Mouse (Mus musculus) midbrain, postnatal 0 days (tissue): ENCODE results near the gene Bola3. TPM values are rescaled to one million over a fixed set of nuclear protein-coding genes. Genes with fewer than 3 reads are reported as not detected.

Source experiments
- ATAC-seq: fragments of 200-750 bp; cut with Nextera tagmentation; 2 replicates; pipeline ENCODE4 v1.8.0; 2017; ENCODE audit warnings: moderate number of reproducible peaks, mild to moderate bottlenecking, moderate TSS enrichment, moderate library complexity; ENCODE audit not compliant: low FRiP score
- DNase-seq: peaks from one replicate; pipeline ENCODE4 v3.0.0-alpha.2; 2015; ENCODE audit warnings: low spot score
- H3K27ac ChIP-seq: fragments of 300-500 bp; sonication (generic); 2 replicates; pipeline ENCODE4 v1.5.1; 2014; ENCODE audit warnings: low read depth, mild to moderate bottlenecking, low read length, mixed read lengths
- H3K27me3 ChIP-seq: fragments of 300-500 bp; sonication (generic); 2 replicates; pipeline ENCODE4 v1.6.1; 2014; ENCODE audit warnings: low read length, control low read depth, mixed read lengths; ENCODE audit not compliant: insufficient read depth
- H3K36me3 ChIP-seq: fragments of 300-500 bp; sonication (generic); 2 replicates; pipeline ENCODE4 v1.6.1; 2014; ENCODE audit warnings: low read length, control low read depth, mixed read lengths; ENCODE audit not compliant: insufficient read depth
- H3K4me1 ChIP-seq: fragments of 300-500 bp; sonication (generic); 2 replicates; pipeline ENCODE4 v1.6.1; 2014; ENCODE audit warnings: mild to moderate bottlenecking, control low read depth, antibody characterized with exemption, low read length, mixed read lengths; ENCODE audit not compliant: insufficient read depth
- H3K4me2 ChIP-seq: fragments of 300-500 bp; sonication (generic); 2 replicates; pipeline ENCODE4 v1.6.1; 2014; ENCODE audit warnings: low read depth, mild to moderate bottlenecking, low read length, mixed read lengths; ENCODE audit not compliant: poor library complexity, severe bottlenecking
- H3K4me3 ChIP-seq: fragments of 300-500 bp; sonication (generic); 2 replicates; pipeline ENCODE4 v1.5.1; 2014; ENCODE audit warnings: low read depth, mild to moderate bottlenecking, low read length, moderate library complexity
- H3K9ac ChIP-seq: fragments of 300-500 bp; sonication (generic); replicated peaks from 2 replicates; pipeline ENCODE4 v1.6.1; 2014; ENCODE audit warnings: mild to moderate bottlenecking, low read length, moderate library complexity, mixed read lengths; ENCODE audit not compliant: poor library complexity, severe bottlenecking
- H3K9me3 ChIP-seq: fragments of 300-500 bp; sonication (generic); 2 replicates; pipeline ENCODE4 v1.6.1; 2016; ENCODE audit warnings: low read length, control low read depth
- CTCF ChIP-seq: IDR thresholded peaks from 2 replicates; pipeline ENCODE4 v1.5.1; 2016; ENCODE audit warnings: antibody characterized with exemption, mild to moderate bottlenecking
- WGBS: fragments of 180-500 bp; shearing (Covaris S2); extraction: QIAGEN DNeasy Blood & Tissue Kit; methylation state at CpG from one replicate; pipeline ENCODE4 v1.1.7; 2014; 5-methylcytosine and 5-hydroxymethylcytosine counted together
- polyA plus RNA-seq: library from polyadenylated mRNA; unstranded; fragments of >200 nt; fragmentation: Nextera tagmentation; extraction: Ambion mirVana; gene quantifications from 2 replicates; pipeline ENCODE4 v1.2.1, GENCODE M21; 2015
- total RNA-seq: library from RNA; depleted of rRNA; stranded (reverse); fragments of >200 nt; gene quantifications from 2 replicates; pipeline ENCODE4 v1.2.3, GENCODE M21; 2014

Gene Bola3
- total and polyA plus RNA-seq, 2 experiments from 2014 or later: 9.6 to 46.2 TPM

DNA sequence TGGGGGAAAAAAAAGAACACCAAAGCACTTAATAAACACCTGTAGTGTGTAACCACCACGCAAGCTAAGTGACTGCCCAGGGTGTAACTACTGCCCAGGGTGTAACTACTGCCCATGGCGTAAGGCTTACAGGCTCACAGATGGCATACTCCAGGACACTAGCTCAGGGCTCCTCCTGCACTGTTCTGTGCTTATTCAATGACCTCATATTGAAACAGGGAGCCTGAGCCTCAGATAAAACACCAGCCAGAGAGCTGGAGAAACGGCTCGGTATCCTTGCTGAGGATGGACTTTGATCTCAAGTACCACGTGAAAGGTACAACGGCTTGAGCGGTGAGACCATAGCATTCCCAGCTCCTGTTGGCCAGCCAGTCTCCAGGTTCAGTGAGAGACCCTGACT is 36.9 kb upstream of the Bola3 start:
- 93% methylated on average over 7 of the region's 7 CpGs for WGBS
- ATAC-seq: no peak

DNA sequence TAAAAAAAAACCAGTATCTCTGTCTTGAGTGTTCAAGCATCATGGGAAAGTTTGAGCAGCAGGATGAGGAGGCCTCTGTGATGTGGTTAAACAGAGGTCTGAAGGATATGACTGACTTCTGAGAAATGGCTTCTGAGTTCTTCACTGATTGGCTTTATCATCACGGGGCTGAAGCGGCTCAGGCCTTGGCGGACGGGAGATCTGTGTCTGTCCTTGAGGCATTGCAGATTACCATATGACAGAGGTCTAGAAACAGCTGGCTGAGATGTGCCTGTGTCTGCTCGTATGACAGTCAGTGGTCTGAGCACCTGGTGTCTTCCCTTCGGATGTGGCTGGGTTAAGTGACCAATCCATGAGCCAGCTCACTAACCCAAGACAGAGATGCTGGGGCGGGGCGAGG is 36.4 kb upstream of the Bola3 start:
- Histone ChIP-seq H3K27me3 (no peaks in the 10 kb centered on the region), H3K4me3 (no peak overlapping the region), H3K4me2 (no peak overlapping the region), H3K4me1 (peaks cover 3% of the 10 kb centered on the region; the same call in 1 of the 2 replicates), H3K36me3 (peaks cover 36% of the 10 kb centered on the region; the same call in 1 of the 2 replicates), H3K9ac (no peak overlapping the region), H3K9me3 (no peaks in the 10 kb centered on the region), H3K27ac (no peak overlapping the region)
- 85% methylated on average over 8 of the region's 8 CpGs for WGBS
- DNase-seq (no peak), ATAC-seq (no peak)
- TF ChIP-seq CTCF: no peak

More for the DNA sequence above, 36.9 kb upstream of the Bola3 start:
- H3K36me3 ChIP-seq: peaks cover 37% of the 10 kb centered on the region; the same call in 1 of the 2 replicates
- H3K4me2 ChIP-seq: no peak overlapping the region
- no peaks in the 10 kb centered on the region for H3K27me3 ChIP-seq
- no peaks in the 10 kb centered on the region for H3K9me3 ChIP-seq
- DNase-seq: no peak
- no peak overlapping the region for H3K27ac ChIP-seq
- no peak overlapping the region for H3K4me3 ChIP-seq
- H3K9ac ChIP-seq: no peak overlapping the region
- H3K4me1 ChIP-seq: peaks cover 3% of the 10 kb centered on the region; the same call in 1 of the 2 replicates
- TF ChIP-seq CTCF: no peak

DNA sequence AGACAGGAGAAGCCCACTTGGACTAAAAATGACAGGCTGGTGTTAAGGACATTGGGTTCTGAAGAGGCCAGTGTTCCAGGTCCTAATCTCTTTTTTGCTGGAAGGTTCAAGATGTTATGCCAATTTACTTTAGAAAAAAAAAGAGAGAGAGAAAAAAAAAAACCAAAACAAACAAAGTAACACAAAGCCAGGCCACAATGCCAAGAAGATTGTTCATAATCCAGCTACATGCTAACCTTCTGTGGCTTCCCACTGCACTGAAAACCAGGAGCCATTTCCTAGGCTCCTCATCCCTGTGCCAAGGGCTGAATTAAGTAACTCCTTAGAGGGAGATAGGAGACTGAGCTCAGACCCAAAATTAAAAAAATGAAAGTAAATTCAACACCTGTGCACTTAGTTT is 33.7 kb upstream of the Bola3 start:
- no peak for ATAC-seq
- peaks cover 3% of the 10 kb centered on the region; the same call in 1 of the 2 replicates for H3K4me1 ChIP-seq
- H3K4me2 ChIP-seq: no peak overlapping the region
- DNase-seq: no peak
- no peaks in the 10 kb centered on the region for H3K27me3 ChIP-seq
- H3K9me3 ChIP-seq: no peaks in the 10 kb centered on the region
- no peak overlapping the region for H3K27ac ChIP-seq
- no peak overlapping the region for H3K4me3 ChIP-seq
- peaks cover 22% of the 10 kb centered on the region; the same call in 1 of the 2 replicates for H3K36me3 ChIP-seq
- TF ChIP-seq CTCF: no peak
- H3K9ac ChIP-seq: no peak overlapping the region

GRCm38 (mm10) chr6:83316022-83316421 is 32.9 kb upstream of the Bola3 start:
- Histone ChIP-seq H3K4me2 (peak overlapping the region; percentile 59), H3K27me3 (no peaks in the 10 kb centered on the region)

GRCm38 (mm10) chr6:83317108-83317741 is 31.7 kb upstream of the Bola3 start:
- peaks cover 3% of the 10 kb centered on the region; the same call in 1 of the 2 replicates for H3K4me1 ChIP-seq
- ATAC-seq (peak; percentile 99), DNase-seq (peak; percentile 96)
- no peaks in the 10 kb centered on the region for H3K27me3 ChIP-seq
- peaks cover 6% of the 10 kb centered on the region; the same call in 1 of the 2 replicates for H3K36me3 ChIP-seq
- H3K4me3 ChIP-seq: peak overlapping the region; percentile 87
- no peaks in the 10 kb centered on the region for H3K9me3 ChIP-seq
- peak overlapping the region; percentile 59 for H3K4me2 ChIP-seq
- under 1% methylated on average over 52 of the region's 52 CpGs for WGBS
- TF ChIP-seq CTCF: peak; percentile 76
- peak overlapping the region; percentile 77 for H3K9ac ChIP-seq
- H3K27ac ChIP-seq: peak overlapping the region; percentile 71

More at GRCm38 (mm10) chr6:83316022-83316421, 32.9 kb upstream of the Bola3 start:
- Histone ChIP-seq H3K9ac (0 out of 2 replicates have a peak overlapping the region, but pooled peaks have one; percentile 19), H3K4me3 (peak overlapping the region; percentile 87; the same call in 1 of the 2 replicates), H3K36me3 (peaks cover 16% of the 10 kb centered on the region; the same call in 1 of the 2 replicates), H3K4me1 (peaks cover 3% of the 10 kb centered on the region; the same call in 1 of the 2 replicates), H3K27ac (no peak overlapping the region), H3K9me3 (no peaks in the 10 kb centered on the region)
- 6% methylated on average over 10 of the region's 10 CpGs for WGBS
- peak; percentile 42 for DNase-seq
- TF ChIP-seq CTCF: no peak
- no peak for ATAC-seq

- Histone ChIP-seq H3K36me3 (no peaks in the 10 kb centered on the region), H3K27me3 (no peaks in the 10 kb centered on the region), H3K4me2 (no peak overlapping the region), H3K4me1 (peaks cover 2% of the 10 kb centered on the region; the same call in 1 of the 2 replicates), H3K9me3 (no peaks in the 10 kb centered on the region), H3K27ac (no peak overlapping the region), H3K4me3 (no peak overlapping the region), H3K9ac (no peak overlapping the region)
- no peak for ATAC-seq
- TF ChIP-seq CTCF: no peak
- WGBS: 73% methylated on average over 1 of the region's 1 CpGs
- no peak for DNase-seq
These were observed 27.0 kb upstream of the Bola3 start for GRCm38 (mm10) chr6:83321927-83322326.
